In genomic region chr19:58810536-58810935, GRCm38 (mm10) we compare ENCODE assay signal across 32 mouse cellular contexts. TPM values are rescaled to one million over a fixed set of nuclear protein-coding genes. Genes with fewer than 3 reads are reported as not detected.
DNase-seq lines count a peak whose midpoint lies in the region; TF ChIP-seq lines count a peak whose summit lies in the region.
"Had no signal": no experiment of that assay in that cellular context is flagged by ENCODE, and none has a peak within 500 bp of the region (broad histone marks: within the 10 kb centered on the region; RNA-seq: fewer than 3 reads in every experiment).

No protein-coding gene starts in this region.

- intact Hi-C loops in left cerebral cortex, adult 2 months (cut with DNase I), result no loop called here
- intact Hi-C loops in heart, postnatal 14 days (cut with DNase I), result no loop called here

- no peak overlapping the region for H3K4me3 ChIP-seq in left cerebral cortex, adult 2 months
- H3K4me3 ChIP-seq: embryonic facial prominence, embryonic 13.5 days; forebrain, embryonic 10.5 days; intestine, embryonic 15.5 days; limb, embryonic 13.5 days; lung, embryonic 15.5 days; midbrain, embryonic 10.5 days; midbrain, embryonic 15.5 days had no signal

- no peak for DNase-seq in left cerebral cortex, adult 2 months (ENCODE audit: extremely low spot score in 1 of 2, low spot score in 2 of 2)
- DNase-seq in left cerebral cortex, adult 18-20 months (ENCODE audit: low spot score in 2 of 2), result no peak
- DNase-seq in adrenal gland, adult (ENCODE audit: inconsistent age in 2 of 2, low spot score in 1 of 2), result peak; percentile 86 to 94
- DNase-seq in adrenal gland, adult 2 months, result peak; percentile 90
- peak; percentile 85 to 86 for DNase-seq in adrenal gland, postnatal 36 days
- DNase-seq in heart, postnatal 14 days, result no peak
- DNase-seq: B cell, adult 2 months; cerebellum, adult 9-10 months; gastrocnemius, postnatal 14 days; kidney, adult 2 months; kidney, postnatal 4 days; retina, postnatal 1 day; thymus, adult 2 months; thymus, postnatal 4 days had no signal

- peak overlapping the region; percentile 29; the same call in 1 of the 2 replicates for H3K27ac ChIP-seq in left cerebral cortex, adult 2 months
- H3K27ac ChIP-seq: embryonic facial prominence, embryonic 13.5 days; forebrain, embryonic 10.5 days; hindbrain, postnatal 0 days; intestine, embryonic 15.5 days; kidney, postnatal 0 days; limb, embryonic 13.5 days; lung, embryonic 15.5 days; midbrain, embryonic 10.5 days; midbrain, embryonic 15.5 days had no signal

- TF ChIP-seq CTCF in left cerebral cortex, adult 2 months (IDR thresholded peaks at IDR 0.05), result no peak

RNA-seq across cellular contexts. Expression of gene 1700019N19Rik, which starts 16.3 kb away (rescaled TPM):
- total RNA-seq in left cerebral cortex, adult 2 months (2021), result not detected
- total RNA-seq in left cerebral cortex, adult 18-20 months (2021), result under 1 TPM in 1 of 2 experiments, not detected in 1; 0.84 TPM
- under 1 TPM in 1 of 2 experiments, not detected in 1; 0.31 TPM for total RNA-seq in adrenal gland, adult 2 months (2021)
- not detected in 2 replicates for polyA plus RNA-seq in adrenal gland, adult 2 months (2012; rRNA removed)
- not detected for total RNA-seq in adrenal gland, postnatal 36 days (2021)
- total RNA-seq in heart, postnatal 14 days (2021), result not detected
- total RNA-seq: gastrocnemius, postnatal 14 days; granulocyte monocyte progenitor cell, adult 5-6 weeks; heart, postnatal 25 days; hindbrain, postnatal 0 days; megakaryocyte progenitor cell, adult 5-6 weeks; neutrophil, adult 5-6 weeks had no signal
- polyA plus RNA-seq: embryonic facial prominence, embryonic 13.5 days; forebrain, embryonic 10.5 days; forebrain, embryonic 16.5 days; heart, embryonic 14.5 days; hindbrain, embryonic 11.5 days; hindbrain, postnatal 0 days; intestine, embryonic 15.5 days; kidney, postnatal 0 days; limb, embryonic 13.5 days; liver, embryonic 16.5 days; lung, embryonic 15.5 days; midbrain, embryonic 15.5 days had no signal

RNA-seq across cellular contexts. Expression of gene Pnliprp2, which starts 51.0 kb away (rescaled TPM):
- total RNA-seq in left cerebral cortex, adult 2 months (2021), result not detected
- total RNA-seq in left cerebral cortex, adult 18-20 months (2021), result not detected
- total RNA-seq in adrenal gland, adult 2 months (2021), result not detected
- polyA plus RNA-seq in adrenal gland, adult 2 months (2012; rRNA removed), result not detected in 2 replicates
- total RNA-seq in adrenal gland, postnatal 36 days (2021), result not detected
- not detected for total RNA-seq in heart, postnatal 14 days (2021)
- total RNA-seq: gastrocnemius, postnatal 14 days; granulocyte monocyte progenitor cell, adult 5-6 weeks; heart, postnatal 25 days; hindbrain, postnatal 0 days; left cerebral cortex, adult 8-10 months; megakaryocyte progenitor cell, adult 5-6 weeks; neutrophil, adult 5-6 weeks had no signal
- polyA plus RNA-seq: embryonic facial prominence, embryonic 13.5 days; heart, embryonic 14.5 days; hindbrain, postnatal 0 days; kidney, adult 2 months; limb, embryonic 13.5 days; midbrain, embryonic 10.5 days; midbrain, embryonic 15.5 days; thymus, adult 2 months had no signal

Comparison
In these comparisons a context has a peak if more than half of its experiments do, and no peak if none do; other contexts are left out.
1. DNase-seq: peak in adrenal gland, adult (2 of 2), adrenal gland, adult 2 months (single experiment) and adrenal gland, postnatal 36 days (2 of 2); none in left cerebral cortex, adult 2 months (0 of 2), left cerebral cortex, adult 18-20 months (0 of 2) and heart, postnatal 14 days (0 of 2).